Mouse (Mus musculus) neural tube, embryonic 14.5 days (tissue): ENCODE results near the gene Vps4b. TPM values are rescaled to one million over a fixed set of nuclear protein-coding genes. Genes with fewer than 3 reads are reported as not detected.

ENCODE experiments used
- ATAC-seq: fragments of 200-750 bp; cut with Nextera tagmentation; 2 replicates; pipeline ENCODE4 v1.8.0; 2017; ENCODE audit warnings: low read depth, mild to moderate bottlenecking, moderate TSS enrichment, moderate library complexity
- H3K27ac ChIP-seq: fragments of 300-500 bp; sonication (generic); 2 replicates; pipeline ENCODE4 v1.5.1; 2014; ENCODE audit warnings: low read depth, mild to moderate bottlenecking, control low read depth, low read length, moderate library complexity, mixed read lengths
- H3K27me3 ChIP-seq: fragments of 300-500 bp; sonication (generic); 2 replicates; pipeline ENCODE4 v1.6.1; 2014; ENCODE audit warnings: low read length; ENCODE audit not compliant: control insufficient read depth, insufficient read depth
- H3K36me3 ChIP-seq: fragments of 300-500 bp; sonication (generic); 2 replicates; pipeline ENCODE4 v1.6.1; 2014; ENCODE audit warnings: low read length, mixed read lengths; ENCODE audit not compliant: control insufficient read depth, insufficient read depth
- H3K4me1 ChIP-seq: fragments of 300-500 bp; sonication (generic); 2 replicates; pipeline ENCODE4 v1.6.1; 2014; ENCODE audit warnings: low read length; ENCODE audit not compliant: control insufficient read depth, insufficient read depth
- H3K4me2 ChIP-seq: fragments of 300-500 bp; sonication (generic); 2 replicates; pipeline ENCODE4 v1.6.1; 2014; ENCODE audit warnings: mild to moderate bottlenecking, low read depth, low read length, control low read depth
- H3K4me3 ChIP-seq: fragments of 300-500 bp; sonication (generic); 2 replicates; pipeline ENCODE4 v1.5.1; 2014; ENCODE audit warnings: low read depth, low read length, control low read depth, mixed read lengths
- H3K9ac ChIP-seq: fragments of 300-500 bp; sonication (generic); replicated peaks from 2 replicates; pipeline ENCODE4 v1.6.1; 2014; ENCODE audit warnings: low read depth, mild to moderate bottlenecking, control low read depth, low read length, mixed read lengths
- H3K9me3 ChIP-seq: fragments of 300-500 bp; sonication (generic); 2 replicates; pipeline ENCODE4 v1.6.1; 2016; ENCODE audit warnings: low read length; ENCODE audit not compliant: control insufficient read depth
- WGBS: fragments of 180-500 bp; shearing (Covaris S2); extraction: QIAGEN DNeasy Blood & Tissue Kit; methylation state at CpG from one replicate; pipeline ENCODE4 v1.1.7; 2014; 5-methylcytosine and 5-hydroxymethylcytosine counted together
- polyA plus RNA-seq: library from polyadenylated mRNA; unstranded; fragments of >200 nt; fragmentation: Nextera tagmentation; extraction: Ambion mirVana; gene quantifications from 2 replicates; pipeline ENCODE4 v1.2.1, GENCODE M21; 2014

The Vps4b gene
- polyA plus RNA-seq, 1 experiment from 2014 or later: 32.8 TPM

DNA sequence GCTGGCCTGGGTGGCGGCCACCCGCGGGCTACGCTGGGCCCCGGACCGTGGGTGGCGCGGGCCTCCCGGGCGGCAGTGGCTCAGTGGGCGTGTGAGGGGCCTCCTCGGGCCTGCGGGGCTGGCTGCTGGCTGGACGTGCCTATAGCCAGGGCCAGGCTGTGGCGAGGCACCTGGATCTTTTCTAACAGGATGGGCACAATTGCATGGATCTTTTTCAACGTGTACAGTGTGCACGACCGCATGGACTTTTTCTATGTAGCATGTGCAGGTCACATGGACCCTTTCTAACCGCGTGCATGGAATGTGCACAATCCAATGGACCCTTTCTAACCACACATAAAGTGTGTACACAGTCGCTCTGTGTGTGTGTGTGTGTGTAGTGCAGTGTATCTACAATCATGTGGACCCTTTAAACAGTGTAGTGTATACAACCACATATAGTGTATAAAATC, 82.0 kb downstream of the Vps4b start:
- no peaks in the 10 kb centered on the region for H3K27me3 ChIP-seq
- peak; percentile 66 for ATAC-seq

More for the DNA sequence above, 82.0 kb downstream of the Vps4b start:
- no peaks in the 10 kb centered on the region for H3K36me3 ChIP-seq
- peak overlapping the region; percentile 92 for H3K9ac ChIP-seq
- H3K27ac ChIP-seq: peak overlapping the region; percentile 90
- H3K4me3 ChIP-seq: peak overlapping the region; percentile 76
- H3K4me2 ChIP-seq: peak overlapping the region; percentile 90
- 3% methylated on average over 21 of the region's 21 CpGs for WGBS
- no peaks in the 10 kb centered on the region for H3K9me3 ChIP-seq
- peaks cover 13% of the 10 kb centered on the region for H3K4me1 ChIP-seq

Other genes starting within 250 kb of the Vps4b start
- gene Bcl2, start 82.5 kb downstream of the Vps4b start, polyA plus RNA-seq: 14.2 and 14.4 TPM in 2 replicates
- gene Kdsr, start 37.0 kb downstream of the Vps4b start, polyA plus RNA-seq: 13.2 and 16.3 TPM in 2 replicates
- gene Serpinb5, start 64.4 kb upstream of the Vps4b start, polyA plus RNA-seq: not detected in 2 replicates
- gene Serpinb12, start 137.7 kb upstream of the Vps4b start, polyA plus RNA-seq: 0.24 TPM in 1 of 2 replicates, not detected in the other
- gene Serpinb13, start 184.3 kb upstream of the Vps4b start, polyA plus RNA-seq: not detected in 2 replicates